Mouse (Mus musculus) heart, postnatal 4 days (tissue): ENCODE results near the gene Gpx3. TPM values are rescaled to one million over a fixed set of nuclear protein-coding genes. Genes with fewer than 3 reads are reported as not detected.
A peak's percentile ranks its signal among the peaks of the same experiment; 100 is the strongest.
"Not testable (repeated sequence)": the region's sequence is repeated elsewhere in the genome, so short reads cannot be mapped to it uniquely, and the experiment has no call there.

Source experiments
- DNase-seq: peaks from one replicate; pipeline ENCODE4 v3.0.0; 2021
- total RNA-seq, 2 experiments: library from RNA; stranded (reverse); gene quantifications; 2 replicates each; pipeline ENCODE4 v1.2.3; 2021

The Gpx3 gene
- total RNA-seq, 2 experiments from 2014 or later: 153 to 177 TPM

DNA sequence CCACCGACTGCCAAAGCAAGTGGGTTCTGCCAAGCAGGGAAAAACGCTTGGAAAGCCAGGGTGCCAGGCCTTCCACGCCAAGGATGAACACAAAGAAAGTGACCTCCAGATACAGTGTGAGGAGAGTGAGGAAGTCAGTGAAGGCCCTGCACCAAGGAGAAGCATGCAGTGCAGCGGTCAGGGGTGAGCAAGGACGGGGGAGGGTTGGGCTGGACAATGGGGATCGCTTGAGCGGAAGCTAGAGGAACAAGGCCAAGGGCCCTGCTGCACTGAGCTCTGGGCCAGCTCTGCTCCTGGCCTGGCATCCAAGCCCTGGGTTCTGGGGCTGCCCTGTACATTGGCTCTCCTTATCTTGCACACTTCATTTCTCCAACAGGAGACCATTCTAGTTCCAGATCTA, 37.8 kb downstream of the Gpx3 start:
- DNase-seq: no peak

DNA sequence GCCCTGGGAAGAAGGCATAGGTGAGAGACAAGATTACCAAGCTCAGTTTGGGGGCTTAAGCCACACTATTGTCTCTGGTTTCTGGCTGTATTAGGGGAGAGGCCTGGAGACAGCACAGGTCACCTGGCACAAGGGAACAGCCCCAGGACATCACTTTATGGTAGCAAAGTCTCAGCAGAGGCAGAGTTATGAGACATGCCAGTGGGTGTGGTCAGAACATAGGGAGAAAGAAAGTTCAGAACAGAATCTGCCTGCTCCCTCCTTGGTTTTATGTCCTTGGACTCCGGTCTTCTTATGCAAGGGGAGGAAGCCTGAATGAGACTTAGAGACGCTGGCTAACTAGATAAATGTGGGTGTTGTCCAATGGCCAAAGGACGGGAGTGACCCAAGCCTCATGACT, 42.4 kb downstream of the Gpx3 start:
- no peak for DNase-seq

DNA sequence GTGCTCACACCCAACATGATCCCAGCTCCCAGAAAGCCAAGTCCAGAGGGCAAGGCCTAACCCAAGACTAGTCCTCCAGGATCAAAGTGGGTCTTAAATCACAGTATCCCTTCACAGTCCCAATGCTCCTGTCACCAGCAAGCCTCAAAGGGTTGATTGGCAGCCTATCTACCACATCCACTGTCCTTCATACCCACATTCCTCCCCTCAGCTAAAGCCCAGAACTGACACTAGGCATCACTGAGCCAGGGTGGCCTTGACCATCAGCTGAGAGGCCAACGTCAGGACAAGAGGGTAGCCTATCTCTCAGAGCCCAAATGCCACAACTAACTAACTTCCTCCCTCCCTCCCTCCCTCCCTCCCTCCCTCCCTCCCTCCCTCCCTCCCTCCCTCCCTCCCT, 47.5 kb downstream of the Gpx3 start:
- no peak for DNase-seq

DNA sequence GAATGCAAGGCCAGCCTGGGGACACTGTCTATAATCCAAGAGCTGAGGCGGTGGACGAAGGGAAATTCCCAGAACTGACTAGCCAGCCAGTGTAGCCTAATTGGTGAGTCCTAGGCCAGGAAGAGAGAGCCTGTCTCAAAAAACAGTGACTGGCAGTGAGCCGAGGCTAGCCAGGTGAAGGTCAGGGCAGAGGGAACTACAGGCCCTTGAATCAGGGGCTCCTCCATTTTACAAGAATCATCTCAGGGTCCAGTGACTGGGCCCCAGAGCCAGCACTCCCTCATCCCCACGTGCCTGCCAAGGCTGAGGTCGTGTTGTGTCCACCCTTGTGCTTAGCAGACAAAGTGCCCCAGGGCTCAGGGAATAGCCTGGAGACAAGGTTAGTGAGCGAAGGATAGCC, 48.4 kb downstream of the Gpx3 start:
- DNase-seq: no peak

DNA sequence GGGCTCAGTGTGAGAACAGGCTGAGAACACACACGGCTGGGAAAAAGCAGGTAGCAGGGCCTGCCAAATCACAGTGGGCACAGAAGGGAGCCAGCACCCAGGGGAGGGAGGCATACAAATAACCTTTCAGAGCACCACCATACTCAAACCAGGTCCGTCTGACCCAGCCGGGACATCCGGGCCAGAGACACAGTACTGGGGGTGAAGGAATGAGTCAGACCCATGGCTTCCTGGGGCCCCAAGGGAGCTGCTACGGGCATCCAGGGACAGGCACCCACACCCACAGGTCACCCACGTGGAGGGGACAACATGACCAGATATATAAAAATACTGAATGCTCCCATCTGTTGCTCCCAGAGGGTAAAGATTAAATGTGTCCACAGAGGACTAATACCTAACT, 50.4 kb downstream of the Gpx3 start:
- no peak for DNase-seq

DNA sequence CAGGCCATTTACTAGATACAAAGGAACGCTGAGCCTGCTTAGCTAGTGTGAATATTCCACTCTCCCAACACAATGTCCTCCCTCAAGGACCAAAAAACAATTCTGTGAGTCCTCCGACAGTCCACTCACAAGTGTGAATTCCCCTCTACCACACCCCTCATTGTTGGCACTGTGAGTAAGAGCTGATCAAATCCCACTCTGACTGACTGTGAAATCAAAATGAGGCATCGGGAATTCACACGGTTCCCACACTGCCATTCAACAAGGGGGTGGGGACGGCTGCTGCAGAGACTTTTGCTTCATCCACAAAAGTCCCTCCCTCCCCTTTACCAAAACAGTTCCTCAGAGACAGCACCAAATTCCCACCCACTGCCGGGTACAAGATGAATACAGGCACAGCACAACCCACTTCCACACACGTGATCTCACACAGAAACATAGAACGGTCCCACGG, 51.8 kb downstream of the Gpx3 start:
- DNase-seq: no peak

DNA sequence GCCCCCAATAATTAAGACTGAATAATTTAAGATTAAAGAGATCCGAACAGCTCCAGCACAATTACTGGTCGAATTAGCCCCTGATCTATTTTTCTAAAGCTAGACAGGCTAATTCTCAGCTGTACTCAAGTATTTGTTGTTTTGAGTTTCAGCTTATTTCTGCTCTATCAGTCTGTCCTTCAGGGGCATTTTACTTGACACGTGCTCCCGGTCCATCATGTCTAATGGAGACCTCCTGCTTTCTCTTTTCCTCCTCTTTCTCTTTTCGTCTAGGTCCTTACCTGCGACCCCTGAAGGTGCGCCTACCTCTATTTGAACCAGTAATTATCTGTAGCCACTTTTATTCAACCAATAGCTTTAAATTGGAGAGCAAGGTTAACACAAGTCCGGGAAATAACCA, 52.5 kb downstream of the Gpx3 start:
- DNase-seq: no peak

DNA sequence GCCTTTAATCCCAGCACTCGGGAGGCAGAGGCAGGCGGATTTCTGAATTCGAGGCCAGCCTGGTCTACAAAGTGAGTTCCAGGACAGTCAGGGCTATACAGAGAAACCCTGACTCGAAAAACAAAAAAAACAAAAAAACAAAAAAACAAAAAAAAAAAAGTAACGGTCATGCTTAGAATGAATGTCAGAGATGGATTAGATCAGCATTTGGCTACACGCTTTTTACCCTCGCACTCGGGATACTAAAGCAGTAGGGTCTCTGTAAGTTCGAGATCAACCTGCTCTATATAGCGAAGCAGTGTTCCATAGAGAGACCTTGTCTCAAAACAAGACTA, 53.1 kb downstream of the Gpx3 start:
- not testable (repeated sequence) for DNase-seq

DNA sequence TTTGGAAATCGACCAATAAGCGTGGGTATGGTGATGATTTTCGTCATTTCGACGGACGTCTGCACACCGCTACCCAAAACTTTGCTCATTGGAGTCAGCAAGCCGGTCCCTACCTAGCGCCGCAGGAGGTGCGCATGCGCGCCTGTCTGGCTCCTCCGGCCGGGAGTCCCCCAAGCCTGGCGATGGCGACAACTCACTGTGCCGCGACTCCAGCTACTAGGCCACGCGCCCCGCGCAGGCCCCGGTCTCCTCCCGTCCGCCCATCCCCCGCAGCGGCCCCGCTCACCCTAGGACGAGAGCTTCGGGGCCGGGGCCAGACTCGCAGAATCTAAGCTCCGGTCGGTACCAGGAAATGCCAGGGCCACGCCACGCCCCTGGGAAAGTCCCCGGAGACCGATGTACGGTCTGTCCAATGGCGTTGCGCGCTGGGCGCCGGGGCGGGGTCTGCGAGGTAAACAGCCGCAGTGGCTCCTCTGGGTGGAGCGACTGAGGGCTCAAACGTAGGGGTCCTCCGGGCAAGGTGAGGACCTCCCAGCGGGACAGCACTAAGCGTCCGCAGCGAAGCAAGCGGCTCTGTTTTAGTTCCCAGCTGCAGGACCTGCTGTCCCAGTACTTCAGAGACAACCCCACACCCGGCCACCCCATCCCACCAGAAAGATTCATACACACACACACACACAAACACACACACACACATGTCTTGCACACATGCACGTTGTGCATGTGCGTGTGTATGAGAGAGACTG, 53.7 kb downstream of the Gpx3 start:
- peak; percentile 99 for DNase-seq

DNA sequence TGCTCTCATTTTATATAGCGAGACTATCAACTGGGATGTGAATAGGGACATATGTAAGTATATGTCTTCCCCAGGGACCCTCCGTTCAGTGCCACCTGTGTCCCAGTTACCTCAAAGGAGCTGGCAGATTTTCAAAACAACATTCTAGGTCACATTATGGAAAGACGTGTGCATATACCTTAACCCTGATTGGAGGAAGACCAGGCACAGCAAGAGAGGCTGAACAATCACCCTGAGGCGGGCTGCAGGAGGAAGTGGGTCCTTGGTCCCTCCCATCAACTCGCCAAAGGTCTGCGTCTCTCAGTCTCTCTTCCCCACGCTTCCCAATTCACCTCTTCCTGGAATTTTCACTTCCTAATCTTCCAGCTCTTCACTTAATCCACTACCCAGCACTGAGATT, 54.7 kb downstream of the Gpx3 start:
- DNase-seq: no peak

DNA sequence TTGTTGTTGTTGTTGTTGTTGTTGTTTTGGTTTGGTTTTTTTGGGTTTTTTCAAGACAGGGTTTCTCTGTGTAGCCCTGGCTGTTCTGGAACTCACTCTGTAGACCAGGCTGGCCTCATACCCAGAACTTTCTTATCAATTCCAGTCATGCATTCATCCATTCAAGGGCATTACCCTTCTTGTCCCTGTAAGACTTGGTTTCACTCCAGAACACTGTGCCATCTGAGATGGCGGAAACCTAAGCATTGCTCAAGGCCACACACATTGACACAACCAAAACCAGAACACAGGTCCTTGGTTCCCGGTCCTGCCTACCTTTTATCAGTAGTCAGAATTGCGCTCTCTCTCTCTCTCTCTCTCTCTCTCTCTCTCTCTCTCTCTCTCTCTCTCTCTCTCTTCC, 55.5 kb downstream of the Gpx3 start:
- not testable (repeated sequence) for DNase-seq

DNA sequence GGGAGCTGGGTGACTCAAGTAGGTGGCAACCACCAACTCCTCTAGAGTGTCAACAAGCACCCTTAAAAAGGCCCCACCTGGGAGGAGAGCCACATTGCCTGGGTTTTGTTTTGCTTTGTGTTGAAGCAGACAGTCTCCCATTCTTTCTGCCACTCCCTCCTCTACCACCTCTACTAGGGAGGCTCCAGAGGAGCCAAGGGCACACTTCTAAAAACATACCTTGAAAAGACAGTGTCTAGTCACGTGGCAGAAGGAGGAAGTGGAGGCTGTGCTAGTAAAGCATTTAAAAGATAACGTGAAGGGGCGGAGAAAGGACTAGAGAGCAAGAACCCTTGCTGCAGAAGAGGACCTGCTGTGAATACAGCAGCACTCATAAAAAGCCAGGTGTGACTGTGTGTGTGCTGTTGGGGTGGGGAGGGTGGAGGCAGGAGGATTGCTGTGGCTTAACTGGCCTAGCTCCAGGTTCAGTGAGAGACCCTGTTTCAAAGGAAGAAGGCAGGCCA, 56.4 kb downstream of the Gpx3 start:
- no peak for DNase-seq

Other genes with a start within 250 kb of the Gpx3 start
- gene Cdc42se2, start 114.8 kb upstream of the Gpx3 start, total RNA-seq: 10 to 100 TPM; 44.3 to 47.1 TPM
- 10 to 100 TPM; 20.3 to 28.3 TPM for gene Lyrm7, start 41.5 kb upstream of the Gpx3 start, total RNA-seq
- 100 to 1,000 TPM; 364 to 393 TPM for gene Hint1, start 36.1 kb upstream of the Gpx3 start, total RNA-seq
- gene Tnip1, start 60.5 kb downstream of the Gpx3 start, total RNA-seq: 10 to 100 TPM; 29.5 to 33.7 TPM
- gene Anxa6, start 131.0 kb downstream of the Gpx3 start, total RNA-seq: 100 to 1,000 TPM; 355 to 365 TPM
- gene Ccdc69, start 175.7 kb downstream of the Gpx3 start, total RNA-seq: 10 to 100 TPM in 1 of 2 experiments, 1 to 10 TPM in 1; 9.2 to 12.2 TPM
- 10 to 100 TPM; 12.4 to 13.1 TPM for gene Gm2a, start 195.7 kb downstream of the Gpx3 start, total RNA-seq
- not detected for gene Slc36a3, start 249.3 kb downstream of the Gpx3 start, total RNA-seq